Mouse (Mus musculus): ENCODE results near the gene Arl6ip4. TPM values are rescaled to one million over a fixed set of nuclear protein-coding genes. Genes with fewer than 3 reads are reported as not detected.

Arl6ip4 gene
- polyA plus RNA-seq, 1 experiment from 2014 or later: 88.8 TPM

DNA sequence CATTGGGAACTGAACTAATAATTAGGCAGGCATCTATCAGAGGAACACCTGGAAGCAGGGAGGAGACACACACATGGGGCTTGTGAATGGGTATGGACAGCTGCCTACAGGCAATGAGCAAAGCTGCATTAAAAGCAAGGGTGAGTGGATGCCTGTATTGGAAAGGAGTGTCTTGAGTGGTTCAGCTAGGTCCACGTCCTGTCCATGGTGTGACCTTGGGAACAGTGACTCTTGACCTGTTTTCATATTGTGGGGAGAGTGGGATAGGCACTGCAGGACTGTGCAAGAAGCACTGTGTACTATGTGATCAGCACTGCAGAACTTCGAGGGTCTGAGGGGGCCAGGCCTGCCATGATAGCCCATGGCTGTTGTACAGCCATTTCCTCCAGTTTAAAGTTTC, 17.0 kb upstream of the Arl6ip4 start:
- H3K4me1 ChIP-seq: peaks cover 8% of the 10 kb centered on the region; the same call in 1 of the 2 replicates
- H3K9me3 ChIP-seq (replicated peaks): no peaks in the 10 kb centered on the region
- H3K27me3 ChIP-seq: peaks cover 20% of the 10 kb centered on the region
- 82% methylated on average over 2 of the region's 2 CpGs for WGBS
- H3K4me2 ChIP-seq (replicated peaks): no peak overlapping the region
- no peaks in the 10 kb centered on the region for H3K36me3 ChIP-seq
- no peak overlapping the region for H3K9ac ChIP-seq
- H3K27ac ChIP-seq: no peak overlapping the region
- ATAC-seq (ENCODE audit: low FRiP score): no peak
- H3K4me3 ChIP-seq: no peak overlapping the region

- H3K4me2 ChIP-seq (replicated peaks): no peak overlapping the region
- H3K4me1 ChIP-seq: peaks cover 5% of the 10 kb centered on the region; the same call in 1 of the 2 replicates
- no peaks in the 10 kb centered on the region for H3K9me3 ChIP-seq (replicated peaks)
- 88% methylated on average over 11 of the region's 11 CpGs for WGBS
- H3K36me3 ChIP-seq: no peaks in the 10 kb centered on the region
- peaks cover 6% of the 10 kb centered on the region; the same call in 1 of the 2 replicates for H3K27me3 ChIP-seq
- H3K27ac ChIP-seq: no peak overlapping the region
- no peak for ATAC-seq (ENCODE audit: low FRiP score)
- H3K9ac ChIP-seq: no peak overlapping the region
- no peak overlapping the region for H3K4me3 ChIP-seq
These were observed 15.5 kb upstream of the Arl6ip4 start for GRCm38 (mm10) chr5:124100128-124101044.

GRCm38 (mm10) chr5:124102326-124102725, 13.6 kb upstream of the Arl6ip4 start:
- no peak overlapping the region for H3K9ac ChIP-seq
- no peak overlapping the region for H3K4me3 ChIP-seq
- H3K4me1 ChIP-seq: no peaks in the 10 kb centered on the region
- WGBS: 84% methylated on average over 6 of the region's 6 CpGs
- H3K27ac ChIP-seq: no peak overlapping the region
- ATAC-seq (ENCODE audit: low FRiP score): no peak
- no peaks in the 10 kb centered on the region for H3K27me3 ChIP-seq
- H3K36me3 ChIP-seq: no peaks in the 10 kb centered on the region
- H3K4me2 ChIP-seq (replicated peaks): no peak overlapping the region
- H3K9me3 ChIP-seq (replicated peaks): no peaks in the 10 kb centered on the region

DNA sequence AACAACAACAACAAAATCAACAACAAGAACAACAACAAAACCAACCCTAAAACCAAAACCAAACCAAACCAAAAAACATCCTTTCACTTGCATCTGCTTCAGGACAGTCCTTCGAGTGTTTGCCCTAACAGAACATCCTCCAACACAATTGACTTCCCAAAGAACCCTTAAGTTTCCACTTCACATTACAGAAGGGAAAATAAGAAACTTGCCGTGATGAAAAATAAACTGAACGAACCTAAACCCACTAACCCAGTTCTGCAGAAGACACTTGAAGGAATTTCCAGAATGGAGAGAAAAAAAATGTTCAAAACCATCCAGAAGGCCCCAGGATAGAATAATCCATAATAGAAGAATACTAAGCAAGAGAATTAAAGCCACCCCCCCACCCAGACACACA, 12.9 kb upstream of the Arl6ip4 start:
- no peak overlapping the region for H3K27ac ChIP-seq
- H3K9ac ChIP-seq: no peak overlapping the region
- H3K4me2 ChIP-seq (replicated peaks): no peak overlapping the region
- WGBS: 88% methylated on average over 3 of the region's 3 CpGs
- H3K9me3 ChIP-seq (replicated peaks): no peaks in the 10 kb centered on the region
- ATAC-seq (ENCODE audit: low FRiP score): no peak
- no peak overlapping the region for H3K4me3 ChIP-seq
- no peaks in the 10 kb centered on the region for H3K27me3 ChIP-seq
- no peaks in the 10 kb centered on the region for H3K4me1 ChIP-seq
- H3K36me3 ChIP-seq: no peaks in the 10 kb centered on the region

DNA sequence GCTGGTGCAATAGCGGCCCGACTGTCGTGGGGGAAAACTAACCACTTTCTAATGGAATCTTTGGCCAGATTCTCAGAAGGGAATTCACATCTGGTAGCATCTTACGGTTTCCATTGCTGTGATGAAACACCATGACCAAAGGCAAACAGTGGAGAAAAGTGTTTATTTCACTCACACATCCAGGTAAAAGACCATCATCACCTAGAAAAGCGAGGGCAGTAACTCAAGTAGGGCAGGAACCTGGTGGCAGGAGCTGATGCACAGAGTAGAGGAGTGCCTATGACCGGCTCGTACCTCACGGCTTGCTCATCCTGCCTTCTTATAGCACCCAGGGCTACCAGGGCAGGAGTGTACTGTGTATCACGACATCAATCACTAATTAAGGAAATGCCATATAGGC, 12.3 kb upstream of the Arl6ip4 start:
- H3K36me3 ChIP-seq: no peaks in the 10 kb centered on the region
- H3K27me3 ChIP-seq: no peaks in the 10 kb centered on the region
- no peak overlapping the region for H3K9ac ChIP-seq
- no peak overlapping the region for H3K4me3 ChIP-seq
- no peak for ATAC-seq (ENCODE audit: low FRiP score)
- 96% methylated on average over 9 of the region's 9 CpGs for WGBS
- no peaks in the 10 kb centered on the region for H3K9me3 ChIP-seq (replicated peaks)
- H3K4me2 ChIP-seq (replicated peaks): no peak overlapping the region
- H3K27ac ChIP-seq: no peak overlapping the region
- no peaks in the 10 kb centered on the region for H3K4me1 ChIP-seq

DNA sequence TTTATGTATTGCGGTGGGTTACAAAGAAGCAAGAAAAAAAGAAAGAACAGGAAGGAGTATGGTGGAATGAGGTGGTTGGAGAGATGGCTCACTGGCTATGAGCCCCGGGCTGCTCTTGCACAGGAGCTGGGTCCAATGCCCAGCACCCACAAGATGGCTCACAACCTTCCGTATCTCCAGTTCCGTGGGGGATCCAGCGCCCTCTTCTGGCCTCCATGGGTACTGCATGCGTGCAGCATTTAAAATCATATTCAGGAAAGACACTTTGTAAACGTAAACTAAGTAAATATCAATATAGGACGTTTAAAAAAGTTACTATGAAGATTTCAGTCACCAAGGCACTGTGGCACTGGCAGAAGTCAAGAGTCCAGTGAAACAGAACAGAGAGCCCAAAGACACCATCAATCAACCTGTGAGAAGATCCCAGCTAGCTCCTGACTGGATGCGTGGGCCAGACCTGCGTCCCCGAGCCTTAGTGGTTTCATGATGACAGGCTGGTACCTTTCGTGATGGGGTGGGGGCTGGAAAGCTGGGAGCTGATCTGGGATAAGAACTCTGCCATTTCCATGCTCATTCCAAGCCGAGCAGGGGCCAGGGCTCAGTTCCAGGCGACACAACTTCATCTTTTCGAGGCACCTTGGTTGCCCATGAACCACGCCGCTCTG, 4.7 kb upstream of the Arl6ip4 start:
- Histone ChIP-seq H3K9me3 (replicated peaks) (no peaks in the 10 kb centered on the region), H3K4me3 (peak overlapping the region; percentile 83), H3K27me3 (no peaks in the 10 kb centered on the region), H3K27ac (peak overlapping the region; percentile 89), H3K36me3 (peaks cover 6% of the 10 kb centered on the region; the same call in 1 of the 2 replicates), H3K9ac (peak overlapping the region; percentile 63), H3K4me1 (peaks cover 26% of the 10 kb centered on the region), H3K4me2 (replicated peaks) (peak overlapping the region; percentile 91)
- peak; percentile 9; the same call in 1 of the 2 replicates for ATAC-seq (ENCODE audit: low FRiP score)
- WGBS: 27% methylated on average over 17 of the region's 17 CpGs

- Histone ChIP-seq H3K27ac (peak within 1 kb of the TSS; percentile 89), H3K4me1 (peaks cover 31% of the 10 kb centered on the region), H3K9me3 (replicated peaks) (no peaks in the 10 kb centered on the region), H3K9ac (peak within 1 kb of the TSS; percentile 80), H3K27me3 (no peaks in the 10 kb centered on the region), H3K4me3 (peak within 1 kb of the TSS; percentile 83), H3K36me3 (peaks cover 6% of the 10 kb centered on the region; the same call in 1 of the 2 replicates), H3K4me2 (replicated peaks) (peak within 1 kb of the TSS; percentile 91)
- under 1% methylated on average over 66 of the region's 66 CpGs for WGBS
- peak; percentile 96 for ATAC-seq (ENCODE audit: low FRiP score)
These were observed 4.0 kb upstream of the Arl6ip4 start, which contains the start of gene Ogfod2 for GRCm38 (mm10) chr5:124111742-124112497. Gene Ogfod2, plus strand, starts transcription at chr5:124112297.

- Histone ChIP-seq H3K36me3 (peaks cover 9% of the 10 kb centered on the region; the same call in 1 of the 2 replicates), H3K4me3 (peak overlapping the region; percentile 83), H3K27me3 (no peaks in the 10 kb centered on the region), H3K27ac (peak overlapping the region; percentile 89), H3K9me3 (replicated peaks) (no peaks in the 10 kb centered on the region), H3K4me1 (peaks cover 37% of the 10 kb centered on the region), H3K9ac (peak overlapping the region; percentile 80), H3K4me2 (replicated peaks) (peak overlapping the region; percentile 91)
- WGBS: 0% methylated on average over 18 of the region's 18 CpGs
- ATAC-seq (ENCODE audit: low FRiP score): peak; percentile 14; the same call in 1 of the 2 replicates
These were observed 3.4 kb upstream of the Arl6ip4 start for GRCm38 (mm10) chr5:124112531-124112930.

- H3K27ac ChIP-seq: peak overlapping the region; percentile 89; the same call in 1 of the 2 replicates
- peak overlapping the region; percentile 83 for H3K4me3 ChIP-seq
These were observed 2.9 kb upstream of the Arl6ip4 start for GRCm38 (mm10) chr5:124113030-124113429.

DNA sequence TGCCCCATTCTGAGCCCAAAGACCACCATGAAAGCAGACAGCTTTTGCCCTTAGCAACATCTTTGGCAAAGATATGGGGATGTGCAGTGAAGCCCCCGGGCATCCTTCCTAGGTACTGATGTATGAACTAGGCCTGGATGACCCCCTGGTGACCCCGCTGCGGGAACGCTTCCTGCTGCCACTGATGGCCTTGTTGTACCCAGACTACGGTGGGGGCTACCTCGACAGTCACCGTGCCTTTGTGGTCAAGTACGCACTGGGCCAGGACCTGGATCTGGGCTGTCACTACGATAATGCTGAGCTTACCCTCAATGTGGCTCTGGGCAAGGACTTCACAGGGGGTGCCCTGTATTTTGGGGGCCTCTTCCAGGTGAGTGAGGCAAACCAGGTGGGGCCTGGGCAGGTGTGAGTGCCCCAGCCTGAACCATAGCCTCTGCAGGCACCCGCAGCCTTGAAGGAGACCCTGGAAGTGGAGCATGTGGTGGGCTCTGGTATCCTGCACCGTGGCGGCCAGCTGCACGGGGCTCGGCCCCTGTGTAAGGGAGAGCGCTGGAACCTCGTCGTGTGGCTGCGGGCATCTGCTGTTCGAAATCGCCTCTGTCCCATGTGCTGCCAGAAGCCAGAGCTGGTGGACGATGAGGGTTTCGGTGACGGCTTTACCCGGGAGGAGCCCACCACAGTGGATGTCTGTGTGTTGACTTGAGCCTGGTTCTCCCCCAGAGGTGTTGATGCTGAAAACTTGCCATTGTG, 1.4 kb upstream of the Arl6ip4 start:
- WGBS: 93% methylated on average over 24 of the region's 24 CpGs
- peaks cover 39% of the 10 kb centered on the region for H3K4me1 ChIP-seq
- H3K4me2 ChIP-seq (replicated peaks): no peak overlapping the region
- no peaks in the 10 kb centered on the region for H3K27me3 ChIP-seq
- H3K36me3 ChIP-seq: peaks cover 26% of the 10 kb centered on the region
- no peak overlapping the region for H3K4me3 ChIP-seq
- no peak overlapping the region for H3K9ac ChIP-seq
- ATAC-seq (ENCODE audit: low FRiP score): no peak
- no peaks in the 10 kb centered on the region for H3K9me3 ChIP-seq (replicated peaks)
- H3K27ac ChIP-seq: no peak overlapping the region

More at GRCm38 (mm10) chr5:124113030-124113429, 2.9 kb upstream of the Arl6ip4 start:
- H3K4me2 ChIP-seq (replicated peaks): peak overlapping the region; percentile 91
- H3K4me1 ChIP-seq: peaks cover 39% of the 10 kb centered on the region
- H3K9me3 ChIP-seq (replicated peaks): no peaks in the 10 kb centered on the region
- H3K9ac ChIP-seq: peak overlapping the region; percentile 80
- 10% methylated on average over 14 of the region's 14 CpGs for WGBS
- H3K36me3 ChIP-seq: peaks cover 14% of the 10 kb centered on the region
- no peaks in the 10 kb centered on the region for H3K27me3 ChIP-seq
- no peak for ATAC-seq (ENCODE audit: low FRiP score)

DNA sequence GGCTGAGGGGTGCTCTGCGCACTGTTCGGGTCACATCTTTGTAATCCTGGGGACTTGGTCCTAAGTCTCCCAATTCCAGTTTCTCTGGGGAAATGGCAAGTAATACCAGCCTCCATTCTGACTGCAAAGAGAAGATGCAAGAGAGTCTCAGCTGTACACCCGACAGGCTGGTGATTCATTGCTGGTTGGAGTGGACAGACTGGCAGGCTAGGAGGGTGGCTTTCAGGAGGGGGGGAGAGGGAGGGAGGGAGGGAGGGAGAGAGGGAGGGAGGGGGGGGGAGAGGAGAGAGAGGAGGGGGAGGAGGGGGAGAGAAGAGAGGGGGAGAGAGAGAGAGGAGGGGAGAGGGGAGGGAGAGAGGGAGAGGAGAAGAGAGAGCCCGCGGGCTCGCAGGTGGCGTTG, 358 bp upstream of the Arl6ip4 start:
- Histone ChIP-seq H3K9me3 (replicated peaks) (no peaks in the 10 kb centered on the region), H3K27me3 (no peaks in the 10 kb centered on the region), H3K4me2 (replicated peaks) (peak overlapping the region; percentile 98), H3K4me3 (peak overlapping the region; percentile 88), H3K27ac (peak overlapping the region; percentile 82), H3K4me1 (peaks cover 39% of the 10 kb centered on the region), H3K9ac (peak overlapping the region; percentile 92), H3K36me3 (peaks cover 37% of the 10 kb centered on the region)
- ATAC-seq (ENCODE audit: low FRiP score): no peak
- 19% methylated on average over 7 of the region's 7 CpGs for WGBS
